Mouse (Mus musculus) erythroblast, embryonic 14.5 days (primary cell): ENCODE results near the gene H13. TPM values are rescaled to one million over a fixed set of nuclear protein-coding genes. Genes with fewer than 3 reads are reported as not detected.
A peak's percentile ranks its signal among the peaks of the same experiment; 100 is the strongest.

ENCODE experiments used
- H3K27me3 ChIP-seq: 2 replicates; pipeline ENCODE4 v1.6.1; 2012; ENCODE audit warnings: inconsistent platforms; ENCODE audit not compliant: control insufficient read depth
- H3K36me3 ChIP-seq: 2 replicates; pipeline ENCODE4 v1.6.1; 2012; ENCODE audit warnings: mild to moderate bottlenecking, inconsistent platforms; ENCODE audit not compliant: control insufficient read depth
- H3K4me1 ChIP-seq: 2 replicates; pipeline ENCODE4 v1.6.1; 2012; ENCODE audit warnings: inconsistent platforms; ENCODE audit not compliant: control insufficient read depth
- H3K4me3 ChIP-seq: replicated peaks from 2 replicates; pipeline ENCODE3; 2012; ENCODE audit warnings: moderate library complexity, mild to moderate bottlenecking, inconsistent platforms
- H3K9me3 ChIP-seq: 2 replicates; pipeline ENCODE4 v1.6.1; 2012; ENCODE audit warnings: low read length, inconsistent platforms, mixed read lengths; ENCODE audit not compliant: control insufficient read depth
- GATA1 ChIP-seq: IDR thresholded peaks from 2 replicates; pipeline ENCODE4 v1.6.1; 2012; ENCODE audit warnings: low read length, inconsistent platforms, mixed read lengths
- TAL1 ChIP-seq: IDR thresholded peaks from 3 replicates; pipeline ENCODE4 v1.6.1; 2012; ENCODE audit warnings: low read length, inconsistent platforms, mixed read lengths
- polyA plus RNA-seq: library from polyadenylated mRNA; stranded (reverse); fragments of >175 nt; gene quantifications from 2 replicates; pipeline ENCODE4 v1.2.3, GENCODE M21; 2012

The H13 gene
- polyA plus RNA-seq, 1 experiment: 2.4 TPM

- Histone ChIP-seq H3K27me3 (no peaks in the 10 kb centered on the region), H3K9me3 (no peaks in the 10 kb centered on the region), H3K4me1 (peaks cover 26% of the 10 kb centered on the region), H3K4me3 (no peak overlapping the region), H3K36me3 (peaks cover 74% of the 10 kb centered on the region)
- no peak for TF ChIP-seq TAL1
- TF ChIP-seq GATA1: no peak
These were observed 6.1 kb downstream of the H13 start for GRCm38 (mm10) chr2:152675252-152675791.

GRCm38 (mm10) chr2:152678302-152678701 is 9.0 kb downstream of the H13 start:
- Histone ChIP-seq H3K36me3 (peaks cover 87% of the 10 kb centered on the region), H3K4me3 (no peak overlapping the region), H3K27me3 (no peaks in the 10 kb centered on the region), H3K4me1 (peaks cover 2% of the 10 kb centered on the region), H3K9me3 (no peaks in the 10 kb centered on the region)
- TF ChIP-seq TAL1: no peak
- no peak for TF ChIP-seq GATA1

- H3K27me3 ChIP-seq: no peaks in the 10 kb centered on the region
- no peak overlapping the region for H3K4me3 ChIP-seq
- TF ChIP-seq GATA1: no peak
- no peak for TF ChIP-seq TAL1
- H3K9me3 ChIP-seq: no peaks in the 10 kb centered on the region
- peaks cover 2% of the 10 kb centered on the region for H3K4me1 ChIP-seq
- H3K36me3 ChIP-seq: peaks cover 93% of the 10 kb centered on the region
These were observed 9.7 kb downstream of the H13 start for GRCm38 (mm10) chr2:152678925-152679324.

- TF ChIP-seq GATA1 (no peak), TAL1 (no peak)
- H3K27me3 ChIP-seq: no peaks in the 10 kb centered on the region
- H3K4me3 ChIP-seq: no peak overlapping the region
- H3K36me3 ChIP-seq: peaks cover 96% of the 10 kb centered on the region
- H3K4me1 ChIP-seq: no peaks in the 10 kb centered on the region; the same call in 1 of the 2 replicates
- no peaks in the 10 kb centered on the region for H3K9me3 ChIP-seq
These were observed 10.6 kb downstream of the H13 start for GRCm38 (mm10) chr2:152679701-152680355.

- Histone ChIP-seq H3K9me3 (peaks cover 6% of the 10 kb centered on the region), H3K27me3 (no peaks in the 10 kb centered on the region), H3K4me3 (no peak overlapping the region), H3K36me3 (peaks cover 95% of the 10 kb centered on the region), H3K4me1 (peaks cover 12% of the 10 kb centered on the region)
- no peak for TF ChIP-seq TAL1
- no peak for TF ChIP-seq GATA1
These were observed 13.8 kb downstream of the H13 start for GRCm38 (mm10) chr2:152683086-152683485.

GRCm38 (mm10) chr2:152686399-152686798 is 17.1 kb downstream of the H13 start:
- TF ChIP-seq GATA1 (no peak), TAL1 (no peak)
- H3K4me3 ChIP-seq: peak overlapping the region; percentile 82
- peaks cover 93% of the 10 kb centered on the region for H3K36me3 ChIP-seq
- peaks cover 6% of the 10 kb centered on the region for H3K9me3 ChIP-seq
- peaks cover 20% of the 10 kb centered on the region for H3K4me1 ChIP-seq
- H3K27me3 ChIP-seq: no peaks in the 10 kb centered on the region

GRCm38 (mm10) chr2:152686806-152687267 is 17.6 kb downstream of the H13 start, which contains the start of gene Mcts2:
TSS of gene Mcts2 (plus strand) at chr2:152687035.
- peaks cover 22% of the 10 kb centered on the region for H3K4me1 ChIP-seq
- peaks cover 6% of the 10 kb centered on the region for H3K9me3 ChIP-seq
- H3K27me3 ChIP-seq: no peaks in the 10 kb centered on the region
- H3K36me3 ChIP-seq: peaks cover 93% of the 10 kb centered on the region
- H3K4me3 ChIP-seq: peak within 1 kb of the TSS; percentile 82
- TF ChIP-seq GATA1 (no peak), TAL1 (no peak)

GRCm38 (mm10) chr2:152691564-152692217 is 22.4 kb downstream of the H13 start:
- Histone ChIP-seq H3K4me3 (no peak overlapping the region), H3K36me3 (peaks cover 78% of the 10 kb centered on the region), H3K27me3 (no peaks in the 10 kb centered on the region), H3K9me3 (peaks cover 5% of the 10 kb centered on the region), H3K4me1 (peaks cover 29% of the 10 kb centered on the region)
- no peak for TF ChIP-seq GATA1
- no peak for TF ChIP-seq TAL1

GRCm38 (mm10) chr2:152693233-152693632 is 24.0 kb downstream of the H13 start:
- no peaks in the 10 kb centered on the region for H3K9me3 ChIP-seq
- no peak for TF ChIP-seq GATA1
- TF ChIP-seq TAL1: no peak
- peaks cover 24% of the 10 kb centered on the region for H3K4me1 ChIP-seq
- peaks cover 78% of the 10 kb centered on the region for H3K36me3 ChIP-seq
- H3K4me3 ChIP-seq: peak overlapping the region; percentile 23
- H3K27me3 ChIP-seq: no peaks in the 10 kb centered on the region
